Mouse (Mus musculus) cerebellum, adult 18-20 months (tissue): ENCODE measurements around the gene Scfd2.

Source experiments
- DNase-seq, 2 experiments: peaks; one replicate each; pipeline ENCODE4 v3.0.0; 2021

Gene Scfd2

DNA sequence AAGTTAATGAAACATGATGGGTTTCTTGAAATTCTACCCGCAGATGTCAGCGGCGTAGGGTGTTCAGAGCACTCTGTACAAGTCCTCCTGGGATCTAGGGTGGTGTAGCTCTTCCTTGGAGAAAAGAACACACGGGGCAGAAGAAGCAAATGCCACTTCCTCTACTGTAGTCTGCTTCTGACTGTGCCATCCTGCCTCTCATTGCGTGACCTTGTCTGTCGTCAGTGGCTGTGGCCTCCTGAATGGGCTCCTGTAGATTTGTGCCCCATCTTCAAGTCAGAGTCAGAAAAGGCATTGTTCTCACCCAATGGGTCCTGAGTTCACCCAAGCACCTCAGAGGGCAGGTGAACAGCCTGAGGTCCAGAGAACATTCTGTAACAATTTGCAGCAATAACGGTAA, 367.0 kb downstream of the Scfd2 start:
- DNase-seq = no peak

DNA sequence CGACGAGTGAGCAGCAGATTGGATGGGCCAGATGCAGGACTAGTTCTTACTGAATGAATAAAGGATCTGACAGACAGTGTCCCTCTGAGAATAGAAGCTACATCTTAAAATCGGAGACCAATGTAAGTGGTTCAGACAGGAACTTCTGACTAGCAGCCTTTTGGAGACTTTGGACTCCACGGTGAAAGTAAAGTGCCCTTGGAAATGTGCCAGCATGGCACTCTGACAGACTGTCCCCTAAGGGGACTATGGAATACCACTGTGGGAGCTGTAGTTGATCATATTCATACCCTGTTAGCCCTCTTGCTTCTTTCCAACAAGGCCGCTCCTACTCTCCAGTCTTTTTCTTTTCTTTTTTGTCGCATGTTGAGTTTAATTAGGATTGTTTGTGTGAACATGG, 368.4 kb downstream of the Scfd2 start:
- DNase-seq = no peak

DNA sequence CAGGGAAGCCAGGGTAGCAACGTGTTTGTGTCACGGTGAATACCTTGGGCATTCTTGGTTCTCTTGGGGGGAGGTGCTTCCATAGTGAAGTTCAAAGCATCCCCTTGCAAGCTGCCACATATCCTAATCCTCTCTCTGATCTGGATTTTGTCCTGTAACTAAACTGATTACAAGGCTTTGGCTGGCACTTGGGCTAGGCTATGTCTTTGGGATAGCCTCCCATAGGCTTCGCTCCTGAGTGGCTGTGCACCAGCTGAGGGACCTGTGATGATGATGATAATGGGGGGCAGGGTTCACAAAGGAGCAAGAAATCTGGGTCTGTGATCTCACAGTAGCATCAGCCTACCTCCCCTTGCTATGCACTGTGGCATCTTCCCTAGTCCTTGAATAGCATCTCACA, 369.5 kb downstream of the Scfd2 start:
- no peak for DNase-seq

DNA sequence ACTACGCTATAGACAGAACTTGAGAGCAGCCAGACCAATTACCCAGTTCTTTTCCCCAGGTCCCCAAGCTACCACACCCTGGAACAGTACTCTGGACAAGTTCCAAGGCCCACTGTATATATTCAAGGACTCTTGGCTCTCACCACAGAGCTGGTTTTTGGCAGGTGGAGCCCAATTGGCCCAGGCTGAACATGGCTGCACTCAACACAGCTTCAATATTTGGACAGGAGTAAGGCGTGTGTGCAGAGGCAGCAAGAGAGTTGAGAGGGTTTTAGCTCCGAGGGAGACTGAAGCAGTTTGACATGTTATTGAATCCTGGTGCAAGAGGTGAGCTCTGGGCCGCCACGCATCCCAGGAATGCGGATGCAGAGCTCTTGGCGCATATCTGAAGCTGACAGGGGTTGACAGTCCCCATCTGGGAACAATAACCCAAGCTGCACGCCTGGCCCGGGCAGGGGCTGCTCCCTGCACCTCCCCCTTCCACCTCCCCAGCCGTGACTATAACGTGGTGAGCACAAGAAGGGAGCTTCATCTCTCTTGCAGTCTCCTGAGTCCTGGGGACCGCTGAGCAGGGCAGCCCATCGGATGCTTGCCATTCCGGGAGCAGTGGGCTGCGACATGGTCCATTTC, 370.1 kb downstream of the Scfd2 start:
- DNase-seq = peak in 1 of 2 experiments; percentile 11

DNA sequence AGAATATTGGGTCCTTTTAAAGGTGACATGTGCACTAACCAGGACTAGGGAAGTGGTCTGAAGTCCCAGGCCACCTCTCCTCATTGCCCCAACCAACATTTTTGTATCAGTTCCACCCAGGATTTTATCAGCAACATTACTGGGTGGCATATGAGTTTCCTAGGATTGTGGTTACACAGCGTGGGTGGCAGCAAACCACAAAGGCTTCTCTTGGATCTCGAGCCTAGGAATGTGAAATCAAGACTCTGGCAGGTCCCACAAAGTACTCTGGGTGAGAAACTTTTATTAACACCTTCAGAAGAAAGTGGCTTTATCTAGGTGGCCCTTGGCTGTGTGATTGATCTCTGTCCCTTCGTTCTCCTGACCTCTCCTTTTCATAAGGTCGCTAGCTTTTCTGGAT, 371.2 kb downstream of the Scfd2 start:
- DNase-seq = no peak

DNA sequence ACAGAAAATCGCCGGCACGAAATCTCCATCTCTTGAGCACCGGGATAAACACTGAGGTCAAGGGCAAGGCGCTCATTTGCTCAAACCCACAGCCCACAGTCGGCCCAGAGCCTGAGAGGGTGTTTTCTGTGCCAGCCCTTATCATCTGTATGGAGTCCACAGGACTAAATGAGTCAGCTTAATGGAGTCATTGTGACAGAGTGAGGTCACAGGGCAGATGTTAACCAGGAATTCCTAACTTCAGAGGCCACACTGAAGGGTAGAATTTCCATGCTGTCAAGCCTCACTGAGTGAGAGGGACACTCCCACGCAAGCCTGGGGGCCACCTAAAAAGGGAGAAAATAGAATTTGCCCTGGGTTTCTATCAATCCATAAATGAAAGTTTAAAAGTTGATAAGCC, 371.7 kb downstream of the Scfd2 start:
- no peak for DNase-seq

DNA sequence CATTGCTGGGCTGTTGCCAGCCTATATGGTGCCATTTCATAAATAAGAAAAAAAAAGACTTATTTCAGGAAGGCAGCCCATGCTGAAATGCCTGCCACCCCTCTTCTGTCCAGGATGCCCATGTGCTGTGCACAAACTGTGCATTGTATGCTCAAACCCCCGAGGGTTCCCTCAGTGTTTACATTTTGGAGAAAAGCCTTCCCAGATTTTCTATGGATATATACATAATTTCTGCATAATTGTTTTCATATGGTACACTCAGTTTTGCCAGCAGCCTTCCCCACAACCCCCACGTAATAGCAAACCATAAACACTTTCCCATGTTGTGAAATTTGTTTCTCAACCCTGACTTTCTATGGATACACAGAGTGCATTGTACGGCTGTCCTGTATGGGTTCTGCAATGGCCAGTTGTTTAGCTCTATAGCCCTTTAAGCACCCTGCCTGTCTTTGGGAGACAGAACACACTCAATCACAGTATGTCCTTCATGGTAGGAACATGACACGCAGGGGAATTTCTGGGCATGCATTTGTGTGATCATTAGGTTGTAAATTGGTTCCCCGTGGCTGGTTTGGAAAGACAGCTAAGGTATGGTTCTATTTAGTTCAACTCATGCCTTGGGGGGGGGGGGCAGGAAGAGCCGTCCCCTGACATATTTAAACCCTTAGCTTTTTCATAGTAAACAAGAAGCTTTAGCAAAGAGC, 372.5 kb downstream of the Scfd2 start:
- DNase-seq = no peak

DNA sequence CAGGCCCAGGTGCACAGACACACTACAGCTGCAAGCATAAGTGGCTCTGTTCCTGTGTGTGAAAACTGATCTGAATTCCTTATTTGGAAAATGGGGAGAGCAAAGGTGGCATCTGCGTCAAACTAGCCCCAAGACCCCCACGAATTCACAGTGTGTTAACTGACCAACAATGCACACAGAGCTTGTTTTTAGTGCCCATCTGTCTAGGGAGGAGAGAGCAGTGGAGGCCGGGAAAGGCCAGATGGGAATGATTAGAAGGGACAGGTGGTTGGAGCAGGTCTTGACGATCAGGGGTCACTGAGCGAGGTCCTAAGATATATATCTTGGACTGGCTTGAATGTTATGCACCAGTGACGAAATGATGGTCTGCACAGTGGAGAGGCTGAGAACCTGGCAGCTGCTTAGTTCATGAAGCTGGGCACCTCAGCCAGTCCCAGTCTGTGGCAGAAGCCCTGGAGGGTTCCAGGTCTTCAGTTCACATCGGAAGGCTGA, 375.7 kb downstream of the Scfd2 start:
- no peak for DNase-seq
